Mouse (Mus musculus): ENCODE results near the gene Sept9. TPM values are rescaled to one million over a fixed set of nuclear protein-coding genes. Genes with fewer than 3 reads are reported as not detected.

Sept9 gene
- polyA plus RNA-seq, 1 experiment from 2014 or later, result 135 TPM

DNA sequence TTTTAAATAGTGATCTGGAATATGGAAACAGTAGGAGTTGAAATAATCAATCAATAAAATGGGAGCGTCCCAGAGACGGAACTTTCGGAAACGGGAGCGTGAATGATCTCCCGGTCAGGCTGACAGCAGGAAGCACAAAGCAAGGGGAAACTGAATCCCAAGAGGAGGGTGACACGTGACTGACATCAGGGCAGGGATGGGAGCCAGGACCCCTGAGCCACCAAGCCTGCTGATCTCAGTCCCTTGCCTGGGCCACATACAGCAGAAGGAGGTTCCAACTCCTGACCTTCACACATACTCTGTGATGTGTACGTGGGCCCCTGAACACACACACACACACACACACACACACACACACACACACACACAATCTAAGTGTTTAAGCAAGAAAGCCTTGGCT, 37.9 kb upstream of the Sept9 start:
- Histone ChIP-seq H3K4me3 (no peak overlapping the region), H3K9ac (no peak overlapping the region), H3K4me1 (peaks cover 21% of the 10 kb centered on the region), H3K27ac (no peak overlapping the region), H3K4me2 (no peak overlapping the region), H3K36me3 (peaks cover 38% of the 10 kb centered on the region), H3K27me3 (no peaks in the 10 kb centered on the region), H3K9me3 (no peaks in the 10 kb centered on the region)
- WGBS, result 76% methylated on average over 8 of the region's 8 CpGs
- ATAC-seq (ENCODE audit: insufficient number of reproducible peaks, low FRiP score, low TSS enrichment, low read depth), result no peak

DNA sequence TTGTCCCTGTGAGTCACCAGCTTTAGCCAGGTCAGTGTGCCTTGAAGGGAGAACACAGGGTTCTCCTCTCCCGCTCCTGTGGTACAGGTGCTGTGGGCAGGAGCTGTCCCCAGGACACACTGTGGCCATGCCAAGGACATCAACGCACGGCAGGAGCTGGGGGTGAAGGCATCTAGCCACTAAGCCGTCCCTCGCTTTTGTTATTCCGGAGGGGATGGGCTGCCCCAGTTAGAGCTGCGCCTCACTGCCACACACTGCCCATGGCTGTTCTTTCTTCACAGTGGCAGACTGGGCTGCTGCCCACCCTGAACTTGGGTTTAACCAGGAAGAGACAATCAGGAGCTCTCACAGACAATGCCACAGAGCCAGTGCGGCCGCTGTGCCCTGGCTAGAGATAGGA, 36.4 kb upstream of the Sept9 start:
- Histone ChIP-seq H3K4me3 (no peak overlapping the region), H3K27ac (no peak overlapping the region), H3K4me1 (peaks cover 19% of the 10 kb centered on the region), H3K9ac (no peak overlapping the region), H3K9me3 (no peaks in the 10 kb centered on the region), H3K36me3 (peaks cover 25% of the 10 kb centered on the region), H3K27me3 (no peaks in the 10 kb centered on the region), H3K4me2 (no peak overlapping the region)
- ATAC-seq (ENCODE audit: insufficient number of reproducible peaks, low FRiP score, low TSS enrichment, low read depth), result no peak
- 80% methylated on average over 9 of the region's 9 CpGs for WGBS

DNA sequence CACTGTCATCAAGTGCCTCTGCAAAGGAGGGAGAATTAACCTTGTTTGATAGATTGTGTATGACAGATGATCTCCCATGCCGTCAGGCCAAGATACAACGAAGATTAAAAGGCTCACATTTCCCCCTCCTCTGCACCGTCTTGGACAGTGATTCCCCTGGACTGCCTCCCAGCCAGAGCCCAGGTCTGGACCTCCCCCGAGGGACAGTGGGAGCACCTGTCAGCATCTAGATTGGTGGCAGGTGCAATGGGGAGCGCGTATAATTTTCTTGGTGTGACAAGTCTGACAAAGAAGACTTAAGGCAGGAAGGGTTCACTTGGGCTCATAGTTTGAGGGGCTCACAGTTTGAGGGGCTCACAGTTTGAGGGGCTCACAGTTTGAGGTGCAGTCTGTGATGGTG, 35.7 kb upstream of the Sept9 start:
- H3K36me3 ChIP-seq, result peaks cover 18% of the 10 kb centered on the region
- H3K27ac ChIP-seq, result no peak overlapping the region
- H3K9ac ChIP-seq, result peak overlapping the region; percentile 8; the same call in 1 of the 2 replicates
- no peak overlapping the region for H3K4me3 ChIP-seq
- no peak overlapping the region for H3K4me2 ChIP-seq
- peaks cover 20% of the 10 kb centered on the region for H3K4me1 ChIP-seq
- 80% methylated on average over 6 of the region's 6 CpGs for WGBS
- no peak for ATAC-seq (ENCODE audit: insufficient number of reproducible peaks, low FRiP score, low TSS enrichment, low read depth)
- no peaks in the 10 kb centered on the region for H3K9me3 ChIP-seq
- no peaks in the 10 kb centered on the region for H3K27me3 ChIP-seq

DNA sequence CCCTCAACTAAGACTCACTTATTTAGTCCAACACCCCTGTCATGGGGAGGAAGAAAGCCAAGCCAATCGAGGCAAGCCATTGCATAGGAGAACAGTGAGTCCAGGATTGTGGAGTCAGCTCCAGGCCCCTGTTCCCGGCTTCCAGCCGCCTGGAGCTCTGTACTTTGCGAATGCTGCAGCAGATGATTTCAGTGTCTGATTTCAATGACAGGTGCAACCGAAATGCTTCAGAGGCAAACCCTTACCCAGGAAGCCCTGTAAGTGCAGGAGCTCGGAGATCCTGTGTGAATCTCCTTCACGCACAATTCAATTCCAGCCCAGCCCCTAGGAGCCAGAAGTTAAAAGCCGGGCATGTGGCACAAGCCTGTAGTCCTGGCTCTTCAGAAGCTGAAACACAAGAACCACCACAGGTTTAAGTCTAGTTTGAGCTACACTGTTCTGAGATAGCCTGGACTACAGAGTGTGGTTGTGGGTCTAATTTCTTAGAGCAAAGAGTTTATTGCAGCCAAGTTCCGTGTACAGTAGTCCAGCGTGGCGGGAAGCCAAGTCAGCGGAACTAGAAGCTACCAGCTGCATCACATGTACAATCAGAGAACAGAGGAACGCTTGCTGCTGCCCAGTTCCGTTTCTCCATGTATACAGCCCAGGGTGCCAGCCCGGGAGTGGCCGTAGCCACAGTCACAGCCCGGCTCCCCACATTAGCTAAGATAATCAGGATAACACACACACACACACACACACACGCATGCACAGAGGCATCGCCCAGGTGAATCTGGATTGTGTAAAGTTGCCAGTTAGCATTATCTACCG, 31.0 kb upstream of the Sept9 start:
- no peak overlapping the region for H3K4me3 ChIP-seq
- no peak overlapping the region for H3K9ac ChIP-seq
- no peak overlapping the region for H3K4me2 ChIP-seq
- no peak for ATAC-seq (ENCODE audit: insufficient number of reproducible peaks, low FRiP score, low TSS enrichment, low read depth)
- H3K36me3 ChIP-seq, result no peaks in the 10 kb centered on the region
- H3K27ac ChIP-seq, result peak overlapping the region; percentile 47; the same call in 1 of the 2 replicates
- H3K9me3 ChIP-seq, result no peaks in the 10 kb centered on the region
- H3K4me1 ChIP-seq, result peaks cover 16% of the 10 kb centered on the region; the same call in 1 of the 2 replicates
- 63% methylated on average over 20 of the region's 20 CpGs for WGBS
- no peaks in the 10 kb centered on the region for H3K27me3 ChIP-seq

DNA sequence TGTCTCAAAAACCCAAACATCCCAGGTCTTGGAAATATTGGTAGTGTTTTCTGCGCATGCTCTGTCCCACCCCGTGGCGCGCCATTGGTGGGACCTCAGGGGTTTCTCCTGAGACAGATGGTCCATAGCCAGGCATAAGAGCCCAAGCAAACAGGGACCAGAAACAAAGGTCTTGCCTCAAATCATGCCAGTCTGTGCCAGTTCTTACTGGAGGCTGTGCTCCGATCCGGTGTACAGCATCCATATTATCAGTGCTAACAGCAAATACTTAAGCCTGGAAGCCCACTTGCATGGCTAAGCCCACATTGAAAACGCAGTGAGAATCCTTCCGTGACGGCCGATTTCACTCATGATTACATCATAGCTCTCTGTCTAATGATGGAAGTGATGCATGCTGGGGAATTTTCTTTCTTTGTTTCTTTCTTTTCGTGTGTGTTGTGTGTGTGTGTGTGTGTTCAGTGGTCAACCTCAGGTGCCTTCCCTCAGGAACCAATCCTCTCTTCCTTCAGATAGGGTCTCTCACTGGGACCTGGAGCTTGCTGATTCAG, 30.3 kb upstream of the Sept9 start:
- 85% methylated on average over 11 of the region's 11 CpGs for WGBS
- H3K9me3 ChIP-seq, result no peaks in the 10 kb centered on the region
- ATAC-seq (ENCODE audit: insufficient number of reproducible peaks, low FRiP score, low TSS enrichment, low read depth), result no peak
- H3K36me3 ChIP-seq, result no peaks in the 10 kb centered on the region
- H3K27ac ChIP-seq, result peak overlapping the region; percentile 47; the same call in 1 of the 2 replicates
- H3K9ac ChIP-seq, result no peak overlapping the region
- H3K27me3 ChIP-seq, result no peaks in the 10 kb centered on the region
- peaks cover 23% of the 10 kb centered on the region; the same call in 1 of the 2 replicates for H3K4me1 ChIP-seq
- no peak overlapping the region for H3K4me2 ChIP-seq
- H3K4me3 ChIP-seq, result no peak overlapping the region

DNA sequence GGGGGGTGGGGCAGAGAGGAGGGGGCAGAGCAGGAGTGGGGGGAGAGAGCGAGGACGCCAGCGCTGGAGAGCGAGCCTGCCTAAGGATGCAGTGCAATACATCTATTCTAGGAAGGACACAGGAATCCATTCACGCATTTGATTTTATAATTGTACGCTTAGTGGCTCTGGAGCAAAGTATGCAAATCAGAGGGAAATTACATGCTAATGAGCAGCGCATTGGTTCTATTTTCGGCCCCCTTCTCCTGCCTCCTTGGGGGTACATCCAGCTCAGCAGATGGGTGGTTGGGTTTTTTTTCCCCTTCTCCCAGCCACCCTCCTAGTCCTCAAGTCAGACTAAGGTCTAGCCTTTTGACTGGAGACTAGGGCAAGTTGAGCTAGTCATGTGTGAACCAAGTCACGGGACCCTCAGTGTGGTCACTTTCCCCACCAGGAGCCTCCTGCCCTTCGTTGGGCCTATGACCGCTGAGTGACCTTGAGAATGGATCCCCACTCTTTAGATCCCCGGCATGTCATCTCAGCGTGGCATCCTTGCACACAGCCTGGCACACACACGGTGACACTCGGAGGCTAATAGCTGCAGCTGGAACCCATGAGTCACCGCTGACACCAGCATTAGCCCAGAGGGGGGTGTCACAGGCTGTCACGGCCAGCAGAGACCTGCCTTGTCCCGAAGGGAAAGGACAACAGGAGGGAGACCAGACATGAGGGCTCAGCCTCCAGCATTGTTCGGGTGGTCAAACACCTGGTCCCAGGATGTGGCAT, 29.5 kb upstream of the Sept9 start:
- Histone ChIP-seq H3K4me2 (no peak overlapping the region), H3K27me3 (no peaks in the 10 kb centered on the region), H3K4me1 (peaks cover 31% of the 10 kb centered on the region), H3K27ac (no peak overlapping the region), H3K36me3 (no peaks in the 10 kb centered on the region), H3K9me3 (no peaks in the 10 kb centered on the region), H3K4me3 (no peak overlapping the region), H3K9ac (no peak overlapping the region)
- no peak for ATAC-seq (ENCODE audit: insufficient number of reproducible peaks, low FRiP score, low TSS enrichment, low read depth)
- WGBS, result 92% methylated on average over 19 of the region's 19 CpGs

DNA sequence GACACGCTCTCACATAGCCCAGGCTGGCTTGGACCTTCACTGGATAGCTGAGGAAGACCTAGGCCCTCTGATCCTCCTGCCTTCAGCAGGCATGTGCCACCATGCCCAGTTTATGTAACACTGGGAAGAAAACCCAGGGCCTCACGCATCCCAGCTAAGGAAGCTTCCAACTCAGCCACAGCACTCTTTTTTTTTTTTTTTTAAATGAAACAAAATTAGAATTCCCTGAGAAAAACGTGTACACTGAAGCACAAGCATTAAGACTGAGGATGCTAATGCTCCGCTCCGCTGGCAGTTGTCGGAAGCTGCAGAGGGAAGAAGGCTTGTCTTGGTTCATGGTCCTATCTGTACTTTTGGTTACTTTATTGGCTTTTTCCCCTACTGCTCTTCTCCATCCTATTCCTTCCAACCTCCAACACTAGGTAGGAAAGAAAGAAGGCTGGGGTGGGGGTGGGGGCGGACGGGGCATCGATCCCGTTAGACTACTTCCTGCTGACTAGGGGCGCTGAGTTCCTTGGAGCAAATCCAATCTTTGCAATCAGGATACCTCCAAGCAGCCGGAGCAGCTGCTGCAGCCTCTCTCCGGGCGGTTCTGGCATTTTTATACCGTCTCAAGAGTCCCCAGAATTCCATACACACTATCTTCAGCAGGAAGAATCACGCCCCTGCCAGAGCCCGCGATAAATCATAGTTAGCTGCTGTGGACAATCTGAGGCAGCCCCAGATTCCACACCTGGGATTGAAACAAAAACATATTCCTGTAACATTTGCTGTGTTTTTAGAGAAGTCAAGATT, 25.2 kb upstream of the Sept9 start:
- Histone ChIP-seq H3K9me3 (no peaks in the 10 kb centered on the region), H3K27ac (peak overlapping the region; percentile 89), H3K4me1 (peaks cover 31% of the 10 kb centered on the region), H3K27me3 (no peaks in the 10 kb centered on the region), H3K4me2 (peak overlapping the region; percentile 49), H3K9ac (peak overlapping the region; percentile 31), H3K36me3 (no peaks in the 10 kb centered on the region), H3K4me3 (peak overlapping the region; percentile 36)
- no peak for ATAC-seq (ENCODE audit: insufficient number of reproducible peaks, low FRiP score, low TSS enrichment, low read depth)
- 21% methylated on average over 18 of the region's 18 CpGs for WGBS

DNA sequence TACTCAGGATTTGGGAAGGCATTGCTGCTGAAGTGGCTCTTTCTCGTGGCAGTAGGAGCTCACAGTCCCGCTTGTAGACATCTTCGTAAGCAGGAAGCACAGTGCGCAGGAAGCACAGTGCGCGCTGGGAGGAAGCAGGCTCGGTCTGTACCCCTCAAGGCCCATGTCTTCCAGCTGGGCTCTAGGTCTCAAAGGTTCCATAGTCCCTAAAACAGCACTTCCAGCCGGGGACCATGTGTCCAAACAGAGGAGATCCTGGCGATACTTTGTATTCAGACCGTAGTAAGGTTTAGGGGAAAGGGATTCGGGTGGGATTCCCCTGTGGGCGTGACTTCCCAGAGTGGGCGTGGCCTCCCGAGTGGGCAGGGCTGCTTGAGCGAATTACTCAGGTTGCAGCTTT, 24.5 kb upstream of the Sept9 start:
- peak overlapping the region; percentile 49 for H3K4me2 ChIP-seq
- H3K4me1 ChIP-seq, result peaks cover 31% of the 10 kb centered on the region
- no peaks in the 10 kb centered on the region for H3K9me3 ChIP-seq
- H3K4me3 ChIP-seq, result peak overlapping the region; percentile 36
- H3K9ac ChIP-seq, result peak overlapping the region; percentile 31
- WGBS, result 18% methylated on average over 15 of the region's 15 CpGs
- no peak for ATAC-seq (ENCODE audit: insufficient number of reproducible peaks, low FRiP score, low TSS enrichment, low read depth)
- no peaks in the 10 kb centered on the region for H3K27me3 ChIP-seq
- no peaks in the 10 kb centered on the region for H3K36me3 ChIP-seq
- peak overlapping the region; percentile 89 for H3K27ac ChIP-seq

DNA sequence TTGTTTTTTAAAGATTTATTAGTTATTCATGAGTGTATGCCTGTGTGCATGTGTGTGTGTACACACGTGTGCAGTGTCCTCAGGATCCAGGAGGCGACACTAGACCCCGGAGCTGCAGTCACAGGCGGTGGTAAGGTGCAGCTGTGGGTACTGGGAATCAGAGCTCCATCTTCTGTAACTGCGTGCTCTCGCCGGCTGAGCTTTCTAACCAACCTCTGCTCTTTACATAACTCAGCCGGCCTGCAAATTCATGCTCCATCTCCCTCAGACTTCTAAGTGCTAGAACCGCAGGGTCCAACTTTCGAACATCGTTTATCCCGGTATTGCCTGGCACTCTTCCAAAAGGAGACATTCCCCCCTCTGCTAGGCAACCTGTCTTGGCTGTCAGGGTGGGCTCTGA, 24.0 kb upstream of the Sept9 start:
- no peak for ATAC-seq (ENCODE audit: insufficient number of reproducible peaks, low FRiP score, low TSS enrichment, low read depth)
- 55% methylated on average over 12 of the region's 12 CpGs for WGBS
- peak overlapping the region; percentile 36; the same call in 1 of the 2 replicates for H3K4me3 ChIP-seq
- H3K9ac ChIP-seq, result no peak overlapping the region
- H3K36me3 ChIP-seq, result no peaks in the 10 kb centered on the region
- H3K4me2 ChIP-seq, result peak overlapping the region; percentile 49
- H3K4me1 ChIP-seq, result peaks cover 31% of the 10 kb centered on the region
- no peaks in the 10 kb centered on the region for H3K27me3 ChIP-seq
- H3K27ac ChIP-seq, result peak overlapping the region; percentile 89
- H3K9me3 ChIP-seq, result no peaks in the 10 kb centered on the region

DNA sequence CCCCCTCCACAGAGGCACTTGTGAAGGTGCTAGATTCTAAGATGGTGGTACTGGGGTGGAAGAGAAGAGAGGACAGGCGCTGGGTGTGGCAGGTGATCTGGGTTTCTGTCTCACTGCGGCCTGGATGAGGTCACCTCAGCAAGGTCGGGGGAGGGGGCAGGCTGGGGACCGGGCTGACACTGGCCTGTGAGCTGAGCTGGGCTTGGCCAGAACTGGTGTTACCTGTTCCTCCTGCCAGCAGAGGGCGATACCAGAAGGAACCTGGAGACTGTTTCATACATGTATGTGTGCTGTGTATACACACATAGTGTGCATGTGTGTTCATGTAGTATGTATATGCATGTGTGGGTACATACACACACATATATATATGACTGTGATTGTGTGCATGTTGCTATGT, 23.2 kb upstream of the Sept9 start:
- Histone ChIP-seq H3K27ac (0 out of 2 replicates have a peak overlapping the region, but pooled peaks have one; percentile 89), H3K9me3 (no peaks in the 10 kb centered on the region), H3K4me1 (peaks cover 31% of the 10 kb centered on the region), H3K9ac (no peak overlapping the region), H3K27me3 (no peaks in the 10 kb centered on the region), H3K4me3 (no peak overlapping the region), H3K4me2 (no peak overlapping the region), H3K36me3 (no peaks in the 10 kb centered on the region)
- no peak for ATAC-seq (ENCODE audit: insufficient number of reproducible peaks, low FRiP score, low TSS enrichment, low read depth)
- 39% methylated on average over 5 of the region's 5 CpGs for WGBS

DNA sequence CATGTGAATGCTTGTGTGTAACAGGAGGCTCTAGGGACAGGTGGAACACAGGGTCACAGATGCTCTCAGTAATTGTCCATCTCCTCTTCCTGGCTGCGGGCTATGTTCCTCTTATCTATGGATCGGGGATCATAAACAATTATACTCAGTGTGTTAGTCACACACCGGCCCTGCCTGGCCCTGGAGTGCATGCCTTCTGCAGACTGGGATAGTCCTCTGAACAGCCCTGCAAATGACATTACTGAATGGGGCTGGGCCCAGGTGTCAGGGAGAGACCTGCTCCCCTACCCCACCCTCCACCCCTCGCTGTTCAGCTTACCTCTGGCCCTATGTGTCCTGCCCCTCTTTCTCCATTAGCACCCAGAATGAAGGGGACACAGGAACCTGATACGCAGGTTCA, 22.6 kb upstream of the Sept9 start:
- ATAC-seq (ENCODE audit: insufficient number of reproducible peaks, low FRiP score, low TSS enrichment, low read depth), result no peak
- no peaks in the 10 kb centered on the region for H3K36me3 ChIP-seq

More for the DNA sequence above, 22.6 kb upstream of the Sept9 start:
- 74% methylated on average over 5 of the region's 5 CpGs for WGBS
- H3K9ac ChIP-seq, result no peak overlapping the region
- no peaks in the 10 kb centered on the region for H3K27me3 ChIP-seq
- no peak overlapping the region for H3K4me3 ChIP-seq
- H3K27ac ChIP-seq, result no peak overlapping the region
- H3K4me2 ChIP-seq, result no peak overlapping the region
- H3K4me1 ChIP-seq, result peaks cover 31% of the 10 kb centered on the region
- no peaks in the 10 kb centered on the region for H3K9me3 ChIP-seq
